Mouse (Mus musculus) c-Kit-positive CD71-positive TER-119-positive erythroid progenitor cells, embryonic 14.5 days (primary cell): ENCODE measurements around the gene Abi3bp.

Experiments
- DNase-seq: peaks from one replicate; pipeline ENCODE4 v3.0.0-alpha.2; 2013; ENCODE audit warnings: low spot score

The Abi3bp gene

DNA sequence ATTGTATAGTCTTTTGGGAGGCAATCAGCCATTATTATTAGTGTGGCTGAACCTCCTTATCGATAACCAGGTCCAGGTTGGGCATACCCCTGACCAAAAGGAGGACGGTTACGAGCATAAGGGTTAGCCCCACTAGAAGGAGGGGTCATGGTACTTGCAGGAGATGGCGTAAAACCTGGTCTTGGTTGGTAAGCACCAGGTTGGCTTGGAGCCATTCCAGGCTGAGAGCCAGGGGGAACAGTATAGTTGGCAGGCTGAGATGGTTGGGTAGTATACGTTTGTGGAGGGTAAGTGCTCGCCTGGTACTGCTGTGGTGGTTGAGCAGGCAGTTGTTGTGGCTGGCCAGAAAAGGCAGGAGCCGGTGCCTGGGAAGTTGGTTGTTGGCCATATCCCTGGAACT, 213.0 kb downstream of the Abi3bp start:
- no peak for DNase-seq

DNA sequence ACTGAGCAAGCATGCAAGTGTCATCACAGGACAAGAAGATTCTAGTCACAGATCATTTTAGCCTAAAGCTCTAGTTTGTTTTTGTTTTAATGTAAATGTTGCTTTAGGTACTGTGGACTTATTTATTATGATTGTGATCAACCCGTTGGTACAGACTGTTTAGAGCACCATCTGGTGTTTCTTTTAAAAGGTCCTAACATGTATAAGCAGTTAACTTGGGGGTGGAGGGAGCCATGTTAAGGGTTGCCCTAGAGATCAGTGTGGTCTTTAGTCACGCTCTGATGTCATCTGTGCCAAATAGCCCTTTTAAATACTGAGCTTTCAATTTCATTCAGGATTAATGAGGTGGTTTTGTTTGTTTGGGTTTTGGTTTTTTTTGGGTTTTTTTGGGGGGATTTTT, 218.8 kb downstream of the Abi3bp start:
- DNase-seq, result no peak

DNA sequence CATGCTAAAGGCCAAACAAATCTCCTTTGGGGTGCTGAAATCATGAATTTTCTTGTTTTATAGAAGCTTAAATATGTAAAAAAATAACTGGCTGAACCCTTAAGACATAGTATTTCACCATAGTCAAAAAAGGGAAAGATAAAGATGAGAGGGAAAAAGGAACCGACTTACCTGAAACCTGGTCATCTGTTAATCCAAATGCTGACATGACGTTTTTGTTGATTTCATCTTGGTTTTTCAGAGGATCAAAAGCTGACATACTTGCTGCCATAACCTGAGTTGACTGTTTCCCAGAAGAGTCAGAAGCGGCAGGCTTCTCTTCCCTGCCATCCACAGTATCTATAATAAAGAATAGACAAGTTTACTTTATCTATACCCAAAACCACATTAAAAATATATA, 223.2 kb downstream of the Abi3bp start:
- DNase-seq, result no peak

DNA sequence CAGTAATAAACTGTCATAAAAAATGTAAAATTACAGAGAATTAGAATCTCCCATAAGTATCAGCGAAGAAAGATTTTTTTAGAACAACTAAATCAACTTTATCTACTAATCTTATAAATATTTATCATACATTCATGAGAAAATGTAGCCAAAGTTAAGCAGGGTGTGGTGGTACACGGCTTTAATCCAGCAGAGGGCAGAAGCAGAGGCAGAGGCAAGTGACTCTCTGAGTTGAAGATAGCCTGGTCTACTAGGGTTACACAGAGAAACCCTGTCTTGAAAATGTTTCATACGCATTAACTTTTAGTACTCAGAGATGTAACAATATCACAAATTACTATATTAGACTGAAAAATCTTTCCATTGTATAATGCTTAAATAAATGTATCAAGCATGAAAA, 228.1 kb downstream of the Abi3bp start:
- no peak for DNase-seq

DNA sequence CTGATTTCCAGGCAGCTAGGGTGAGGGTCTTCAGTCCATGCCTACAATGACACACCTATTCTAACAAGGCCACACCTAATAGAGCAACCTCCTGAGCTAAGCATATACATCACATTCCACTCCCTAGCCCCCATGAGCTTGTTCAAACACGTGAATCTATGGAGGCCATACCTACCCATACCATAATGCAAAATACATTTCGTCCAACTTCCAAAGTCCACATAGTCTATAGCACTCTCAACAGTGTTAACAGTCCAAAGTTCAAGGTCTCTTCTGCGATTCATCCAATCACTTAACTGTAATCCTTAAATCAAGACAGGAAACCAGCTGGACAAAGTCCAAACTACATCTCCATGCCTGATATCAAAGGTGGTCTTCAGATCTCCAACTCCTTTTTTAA, 232.4 kb downstream of the Abi3bp start:
- DNase-seq, result no peak

DNA sequence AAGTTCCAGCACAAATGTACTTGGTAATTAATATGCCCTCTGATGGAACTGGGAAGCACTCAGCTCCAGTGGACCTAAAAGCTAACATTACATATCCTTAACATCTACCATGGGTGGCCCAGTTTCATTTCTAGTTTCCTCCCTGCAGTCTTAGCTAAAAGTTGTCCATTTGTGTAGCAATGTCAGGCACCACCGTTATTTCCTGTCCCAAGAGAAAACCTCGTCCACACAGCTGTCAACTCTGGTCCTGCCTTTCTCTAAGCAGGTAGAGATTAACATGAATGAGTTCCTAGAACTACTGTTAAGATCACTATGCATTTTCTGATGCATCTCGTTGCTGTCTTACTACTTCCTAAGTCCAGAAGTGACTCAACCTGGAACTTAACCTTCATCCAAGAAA, 237.9 kb downstream of the Abi3bp start:
- DNase-seq, result no peak

DNA sequence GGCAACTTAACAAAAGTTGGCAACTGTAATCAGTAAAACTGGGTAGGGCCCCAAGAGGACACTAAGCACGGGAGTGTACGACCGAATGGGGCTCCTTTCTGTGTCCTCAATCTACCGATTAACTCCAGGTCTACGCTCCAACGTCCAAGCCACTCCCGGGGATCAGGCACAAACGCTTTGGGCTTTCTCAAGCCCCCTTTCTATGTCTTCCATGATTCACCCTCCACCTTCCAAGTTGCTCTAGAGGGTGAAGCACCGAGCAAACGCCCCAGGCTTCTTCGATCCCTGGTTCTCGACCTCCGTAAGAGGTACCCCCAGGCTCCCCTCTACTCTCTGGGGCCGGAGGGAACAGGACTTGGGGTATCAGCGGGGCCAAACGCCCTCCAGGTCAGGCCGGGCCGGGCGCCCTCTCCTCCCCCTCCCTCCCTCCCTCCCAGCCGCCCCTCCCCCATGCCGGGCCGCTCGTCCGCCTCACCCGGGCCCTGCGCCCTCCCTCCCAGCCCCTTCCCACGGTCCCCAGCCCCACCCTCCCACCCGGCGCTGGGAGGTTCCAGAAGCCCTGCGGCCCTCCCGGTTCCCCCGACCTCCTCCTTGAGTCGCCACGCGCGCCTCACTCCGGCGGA, 239.0 kb downstream of the Abi3bp start:
- DNase-seq, result peak; percentile 57

DNA sequence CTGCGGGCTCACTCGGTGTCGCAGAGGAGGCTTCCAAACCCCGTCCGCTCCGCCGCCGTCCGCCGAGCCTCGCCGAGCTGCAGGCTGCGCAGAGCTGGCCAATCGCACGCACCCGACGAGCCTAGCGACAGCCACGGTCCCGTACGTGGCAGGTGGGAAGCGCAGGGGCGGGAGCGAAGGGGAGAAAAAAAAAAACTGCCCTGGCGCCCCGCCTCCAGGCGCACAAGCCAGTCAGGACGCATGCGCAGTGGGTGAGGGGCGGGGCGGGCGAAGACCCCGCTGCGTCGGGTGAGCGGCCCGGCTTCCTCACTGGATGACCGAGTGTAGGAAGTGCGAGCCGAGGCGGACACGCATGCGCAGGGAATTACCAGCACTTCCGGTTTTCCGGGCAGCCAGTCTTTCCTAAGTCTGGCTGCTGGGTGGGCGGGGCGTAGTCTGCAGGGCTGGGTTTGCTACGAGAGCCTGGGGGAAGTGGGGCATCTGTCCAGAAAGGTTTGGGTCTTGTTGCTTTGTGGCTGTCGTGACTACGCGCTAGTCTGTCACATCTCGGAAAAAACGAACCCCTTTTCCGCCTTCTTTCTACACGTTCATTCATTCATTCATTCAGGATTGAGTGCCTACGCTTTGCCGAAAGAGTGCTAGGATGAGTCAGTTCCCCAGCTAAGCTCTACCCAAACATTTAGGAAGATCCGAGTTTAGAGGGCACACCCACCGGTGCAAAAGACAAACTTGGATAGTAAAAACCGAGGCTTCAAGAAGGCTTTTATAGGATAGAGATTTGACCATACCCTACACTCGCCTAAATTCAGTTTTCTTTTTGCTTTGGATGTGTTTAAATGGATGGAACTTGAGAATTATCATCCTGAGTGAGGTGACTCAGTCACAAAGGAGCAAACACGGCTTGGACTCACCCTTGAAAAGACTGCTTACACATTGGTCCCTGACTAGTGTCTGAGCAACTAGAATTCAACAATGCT, 239.8 kb downstream of the Abi3bp start, which contains the start of gene Tfg:
Tfg (minus strand) TSS at position 227 of the 977 bp plus-strand sequence.
- DNase-seq, result peak; percentile 99

DNA sequence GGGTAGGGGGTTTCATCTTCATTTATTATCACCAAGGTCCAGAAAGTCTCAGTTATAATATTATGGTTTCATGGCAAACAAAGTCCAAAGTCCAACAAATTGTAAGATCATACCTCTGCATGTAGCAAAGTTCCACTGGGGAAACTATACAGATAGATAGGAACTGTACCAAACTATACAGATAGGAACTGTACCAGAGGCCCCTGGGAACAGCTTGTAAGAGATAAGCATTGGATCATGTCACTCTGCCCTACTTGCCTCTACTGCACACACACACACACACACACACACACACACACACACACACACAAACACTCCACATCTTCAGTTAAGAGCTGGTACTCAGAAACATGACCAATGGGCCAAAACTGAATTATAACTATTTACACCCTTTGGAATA, 241.4 kb downstream of the Abi3bp start:
- peak; percentile 64 for DNase-seq

DNA sequence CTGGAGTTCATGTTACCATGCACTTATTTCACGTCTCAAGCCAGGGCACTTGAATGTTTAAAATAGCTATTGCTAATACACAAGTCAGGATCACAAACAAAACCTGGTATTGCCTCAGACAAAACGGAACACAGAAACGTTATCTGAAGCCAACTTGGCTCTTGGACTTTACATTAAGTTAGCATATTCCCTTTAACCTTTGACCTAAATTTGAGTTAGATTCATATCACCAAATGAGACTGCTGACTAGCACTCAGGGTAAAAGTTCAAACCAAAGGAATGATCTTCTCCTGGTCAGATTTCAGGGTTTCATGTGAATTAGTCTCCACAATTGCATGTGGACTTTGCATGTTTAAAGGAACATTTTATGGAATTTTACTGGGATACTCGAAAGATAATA, 244.7 kb downstream of the Abi3bp start:
- no peak for DNase-seq

DNA sequence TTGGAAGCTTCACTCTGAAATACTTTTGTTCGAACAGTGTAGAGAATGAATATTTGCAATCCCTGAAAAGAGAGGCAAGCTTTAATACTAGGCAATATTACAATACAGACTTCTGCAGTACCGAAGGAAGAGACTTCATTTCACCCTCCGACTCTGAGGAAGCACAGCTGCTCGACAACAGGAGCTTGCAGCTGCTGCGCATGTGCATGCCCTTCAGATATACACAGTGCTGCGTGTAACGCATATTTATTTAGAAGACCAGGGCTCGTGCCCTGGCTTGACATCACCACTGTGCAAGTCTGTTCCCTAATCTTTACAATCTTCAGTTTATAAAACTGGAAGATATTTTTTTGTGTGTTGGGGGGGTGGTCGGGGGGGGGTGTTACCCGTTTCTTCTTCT, 247.2 kb downstream of the Abi3bp start:
- DNase-seq, result no peak

DNA sequence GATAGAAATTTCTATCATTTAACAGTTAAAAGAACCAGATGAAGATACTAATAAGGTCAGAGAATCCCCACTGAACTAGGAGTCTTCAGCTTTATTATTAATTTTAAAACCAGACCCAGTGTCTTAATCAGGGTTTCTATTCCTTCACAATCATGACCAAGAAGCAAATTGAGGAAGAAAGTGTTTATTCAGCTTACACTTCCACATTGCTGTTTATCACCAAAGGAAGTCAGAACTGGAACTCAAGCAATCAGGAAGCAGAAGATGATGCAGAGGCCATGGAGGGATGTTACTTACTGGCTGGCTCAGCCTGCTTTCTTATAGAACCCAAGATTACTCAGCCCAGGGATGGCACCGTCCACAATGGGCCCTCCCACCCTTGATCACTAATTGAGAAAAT, 251.4 kb downstream of the Abi3bp start:
- DNase-seq, result no peak
